In the genomic region with DNA sequence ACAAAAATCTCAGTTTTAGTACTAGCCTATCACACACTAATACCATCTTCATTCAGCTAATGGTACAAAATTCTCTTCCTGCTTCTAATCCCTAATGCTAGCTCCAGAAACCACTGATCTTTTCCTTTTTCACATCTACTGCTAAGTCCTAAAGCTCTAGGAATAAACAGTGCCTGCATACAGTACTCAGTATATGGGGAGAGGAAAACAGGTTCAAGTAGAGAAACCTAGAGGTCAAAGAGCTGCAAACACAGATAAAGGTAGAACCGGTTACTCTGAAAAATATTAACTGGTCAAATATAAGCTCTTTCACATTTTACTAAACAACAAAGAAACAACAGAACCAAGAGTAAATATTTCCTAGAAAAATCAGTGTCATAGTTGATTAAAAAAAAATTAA, we compare ENCODE assay signal across 9 mouse cellular contexts. TPM values are rescaled to one million over a fixed set of nuclear protein-coding genes. Genes with fewer than 3 reads are reported as not detected.
DNase-seq lines count a peak whose midpoint lies in the region; ATAC-seq and TF ChIP-seq lines count a peak whose summit lies in the region.
"Had no signal": no experiment of that assay in that cellular context is flagged by ENCODE, and none has a peak within 500 bp of the region (broad histone marks: within the 10 kb centered on the region; RNA-seq: fewer than 3 reads in every experiment).

No protein-coding gene starts in this region.

- no peak for ATAC-seq in lung, postnatal 0 days
- ATAC-seq in limb, embryonic 15.5 days (ENCODE audit: insufficient number of reproducible peaks, low FRiP score, low TSS enrichment, low read depth): no peak
- ATAC-seq in stomach, embryonic 15.5 days (ENCODE audit: insufficient read depth, low FRiP score, low read depth): no peak

- no peaks in the 10 kb centered on the region for H3K36me3 ChIP-seq in lung, postnatal 0 days (ENCODE audit: insufficient read depth, low read length)
- no peaks in the 10 kb centered on the region for H3K36me3 ChIP-seq in limb, embryonic 15.5 days
- no peaks in the 10 kb centered on the region for H3K36me3 ChIP-seq in stomach, embryonic 15.5 days

- no peak for TF ChIP-seq EP300 in lung, postnatal 0 days (IDR thresholded peaks at IDR 0.05)

- no peaks in the 10 kb centered on the region for H3K27me3 ChIP-seq in cerebellum, adult 2 months (ENCODE audit: control insufficient read depth, insufficient read depth, low read length)
- no peaks in the 10 kb centered on the region for H3K27me3 ChIP-seq in lung, postnatal 0 days (replicated peaks; ENCODE audit: insufficient read depth, low read length)
- H3K27me3 ChIP-seq in limb, embryonic 15.5 days: no peaks in the 10 kb centered on the region
- no peaks in the 10 kb centered on the region for H3K27me3 ChIP-seq in stomach, embryonic 15.5 days (replicated peaks)

- TF ChIP-seq CTCF in cerebellum, adult 2 months (IDR thresholded peaks at IDR 0.05; ENCODE audit: borderline replicate concordance, insufficient read depth, low read depth, low read length): 0 out of 2 replicates have a peak, but pooled peaks have one; percentile 3
- no peak for TF ChIP-seq CTCF in lung, postnatal 0 days (IDR thresholded peaks at IDR 0.05)

- WGBS in cerebellum, adult 2 months: 16% methylated on average over 1 of the region's 1 CpGs
- 7% methylated on average over 1 of the region's 1 CpGs for WGBS in lung, postnatal 0 days
- WGBS in limb, embryonic 15.5 days: 43% methylated on average over 1 of the region's 1 CpGs
- 6% methylated on average over 1 of the region's 1 CpGs for WGBS in stomach, embryonic 15.5 days

- TF ChIP-seq POLR2A in cerebellum, adult 2 months (IDR thresholded peaks at IDR 0.05; ENCODE audit: borderline replicate concordance, insufficient read depth, low read length): no peak

- H3K4me2 ChIP-seq in lung, postnatal 0 days (replicated peaks; ENCODE audit: low read depth, low read length): peak overlapping the region; percentile 72
- H3K4me2 ChIP-seq in limb, embryonic 15.5 days: peak overlapping the region; percentile 53; the same call in 1 of the 2 replicates
- peak overlapping the region; percentile 61 for H3K4me2 ChIP-seq in stomach, embryonic 15.5 days

- DNase-seq in cerebellum, adult 2 months: no peak
- DNase-seq in cerebellum, adult 9-11 months: no peak
- no peak for DNase-seq in lung, postnatal 0 days (ENCODE audit: low spot score)
- no peak for DNase-seq in lung, postnatal 36 days
- DNase-seq in spleen, adult 12 weeks (ENCODE audit: low spot score): no peak
- no peak for DNase-seq in retina, postnatal 1 day
- DNase-seq: adrenal gland, postnatal 14 days had no signal

- H3K27ac ChIP-seq in cerebellum, adult 2 months (ENCODE audit: insufficient read depth, low read length): no peak overlapping the region
- H3K27ac ChIP-seq in lung, postnatal 0 days (ENCODE audit: low read length): no peak overlapping the region
- H3K27ac ChIP-seq in limb, embryonic 15.5 days: no peak overlapping the region
- H3K27ac ChIP-seq in stomach, embryonic 15.5 days: no peak overlapping the region

- H3K9me3 ChIP-seq in lung, postnatal 0 days (ENCODE audit: low read length): no peaks in the 10 kb centered on the region
- H3K9me3 ChIP-seq in limb, embryonic 15.5 days: no peaks in the 10 kb centered on the region
- H3K9me3 ChIP-seq in stomach, embryonic 15.5 days: no peaks in the 10 kb centered on the region

- no peak overlapping the region for H3K9ac ChIP-seq in lung, postnatal 0 days (replicated peaks; ENCODE audit: low read depth)
- H3K9ac ChIP-seq in limb, embryonic 15.5 days: no peak overlapping the region
- no peak overlapping the region for H3K9ac ChIP-seq in stomach, embryonic 15.5 days

- peaks cover 10% of the 10 kb centered on the region; the same call in 1 of the 2 replicates for H3K4me1 ChIP-seq in cerebellum, adult 2 months (ENCODE audit: control insufficient read depth, insufficient read depth, low read length)
- peaks cover 6% of the 10 kb centered on the region; the same call in 1 of the 2 replicates for H3K4me1 ChIP-seq in lung, postnatal 0 days (ENCODE audit: insufficient read depth, low read depth, low read length)
- peaks cover 15% of the 10 kb centered on the region for H3K4me1 ChIP-seq in limb, embryonic 15.5 days
- H3K4me1 ChIP-seq in stomach, embryonic 15.5 days: no peaks in the 10 kb centered on the region

- peak overlapping the region; percentile 35 for H3K4me3 ChIP-seq in cerebellum, adult 2 months (replicated peaks; ENCODE audit: insufficient read depth, low read depth, low read length)
- peak overlapping the region; percentile 96; the same call in 1 of the 2 replicates for H3K4me3 ChIP-seq in lung, postnatal 0 days (ENCODE audit: low read depth, low read length)
- H3K4me3 ChIP-seq in limb, embryonic 15.5 days: peak overlapping the region; percentile 23
- H3K4me3 ChIP-seq in stomach, embryonic 15.5 days (replicated peaks): no peak overlapping the region; the same call in 1 of the 2 replicates

RNA-seq across cellular contexts. Expression of a gene that starts 1.9 kb away (rescaled TPM):
- polyA plus RNA-seq in cerebellum, adult 2 months (2012; rRNA removed): 79.7 and 83.8 TPM in 2 replicates
- polyA plus RNA-seq in lung, postnatal 0 days (2015; fragmentation: Nextera tagmentation; extraction: Ambion mirVana): 33.8 and 37.6 TPM in 2 replicates
- 29.1 and 31.8 TPM in 2 replicates for polyA plus RNA-seq in limb, embryonic 15.5 days (2015; fragmentation: Nextera tagmentation; extraction: Ambion mirVana)
- 33.1 and 36.8 TPM in 2 replicates for polyA plus RNA-seq in stomach, embryonic 15.5 days (2015; fragmentation: Nextera tagmentation; extraction: Ambion mirVana)
